Mouse (Mus musculus) retina, adult 2 months (tissue): ENCODE measurements around the gene Dnmt3b.
A peak's percentile ranks its signal among the peaks of the same experiment; 100 is the strongest.
"Not testable (repeated sequence)": the region's sequence is repeated elsewhere in the genome, so short reads cannot be mapped to it uniquely, and the experiment has no call there.

ENCODE experiments used
- DNase-seq: peaks from one replicate; pipeline ENCODE4 v3.0.0-alpha.2; 2012; ENCODE audit warnings: low read depth, low spot score

The Dnmt3b gene

DNA sequence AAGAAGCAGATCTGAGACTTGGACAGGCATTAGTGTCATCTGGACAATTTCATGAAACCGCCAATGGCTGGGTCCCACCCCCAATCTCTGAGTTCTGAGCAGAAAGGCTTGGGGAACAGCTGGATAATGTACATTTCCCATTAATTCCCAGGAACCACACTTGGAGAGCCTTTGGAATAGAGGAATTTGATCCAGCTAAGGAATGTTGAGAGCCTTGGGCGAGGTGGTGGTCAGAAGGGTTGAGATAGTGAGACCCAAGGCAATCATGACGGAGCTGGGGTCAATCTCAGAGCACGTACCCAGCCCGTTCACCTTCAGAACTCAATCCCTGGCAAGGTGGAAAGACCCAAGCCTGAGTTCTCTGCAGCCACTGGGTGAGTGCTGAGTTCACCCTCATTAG is 16.0 kb upstream of the Dnmt3b start:
- no peak for DNase-seq

DNA sequence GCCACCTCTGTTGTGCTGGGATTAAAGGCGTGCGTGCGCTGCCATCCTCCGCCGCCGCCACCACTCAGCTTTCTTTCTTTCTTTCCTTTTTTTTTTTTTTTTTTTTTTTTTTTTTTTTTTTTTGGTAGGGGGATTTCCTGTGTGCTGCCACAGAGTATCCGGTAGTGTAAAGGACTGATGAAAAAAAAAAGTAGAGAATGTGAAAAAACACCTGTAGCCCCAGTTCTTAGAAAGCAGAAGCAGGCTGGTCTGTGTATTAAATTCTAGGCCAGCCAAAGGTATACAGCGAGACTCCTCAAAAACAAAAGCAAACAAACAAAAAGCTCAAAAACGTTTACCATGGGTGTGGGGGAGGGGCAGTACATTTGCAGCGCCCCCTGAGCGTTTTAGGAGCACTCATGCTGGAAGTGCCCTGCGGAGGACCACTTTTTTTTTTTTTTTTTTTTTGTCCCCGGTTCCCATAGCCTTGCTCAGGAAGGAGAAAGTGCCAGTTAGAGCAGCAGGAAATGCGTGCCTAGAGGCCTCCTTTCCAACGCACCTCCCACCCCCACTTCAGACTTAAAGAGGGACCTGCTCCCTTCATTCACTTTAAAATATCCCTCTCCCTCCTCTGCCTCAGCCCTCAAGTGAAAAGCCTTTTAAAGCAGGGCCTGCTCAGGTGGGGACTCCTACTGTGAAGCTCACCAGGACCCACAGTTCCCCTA is 10.1 kb upstream of the Dnmt3b start:
- DNase-seq: no peak

DNA sequence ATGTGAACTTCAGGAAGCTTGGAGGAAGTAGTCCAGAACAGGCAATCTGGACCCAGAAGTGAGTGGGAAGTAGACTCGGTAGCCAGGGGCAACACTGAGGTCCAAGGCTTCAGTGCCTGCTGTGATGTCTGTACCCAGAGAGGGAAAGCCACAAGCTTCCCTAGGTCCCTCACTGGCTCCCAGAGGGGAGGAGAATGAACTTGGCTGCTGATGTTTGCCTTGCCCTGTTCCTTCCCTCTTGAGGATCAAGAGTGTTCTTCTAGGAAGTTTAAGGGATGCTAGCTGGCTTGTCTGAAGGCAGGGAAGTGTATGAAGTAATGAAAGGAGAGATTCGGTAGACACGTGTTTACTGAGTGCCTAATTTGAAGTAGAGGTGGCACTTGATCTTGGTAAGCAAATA is 6.8 kb upstream of the Dnmt3b start:
- DNase-seq: no peak

DNA sequence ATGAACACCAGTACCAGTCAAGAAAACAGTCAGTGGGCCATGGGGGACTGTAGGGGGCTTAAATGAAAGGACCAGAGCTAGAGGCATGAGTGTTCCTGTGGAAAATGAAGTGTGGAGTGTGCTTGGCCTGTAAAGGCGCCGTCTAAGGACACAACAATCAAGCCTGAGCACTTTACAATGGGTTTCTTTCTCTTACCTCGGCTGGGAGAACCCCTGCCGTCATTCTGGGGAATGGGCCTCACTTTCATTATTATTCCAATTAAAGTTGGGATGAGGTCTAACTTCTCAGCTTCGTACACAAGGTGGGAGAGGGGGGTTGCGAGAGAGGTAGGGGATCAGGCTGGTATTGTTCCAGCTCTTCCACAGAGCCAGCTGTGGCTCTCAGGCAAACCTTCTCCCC is 6.3 kb upstream of the Dnmt3b start:
- no peak for DNase-seq

DNA sequence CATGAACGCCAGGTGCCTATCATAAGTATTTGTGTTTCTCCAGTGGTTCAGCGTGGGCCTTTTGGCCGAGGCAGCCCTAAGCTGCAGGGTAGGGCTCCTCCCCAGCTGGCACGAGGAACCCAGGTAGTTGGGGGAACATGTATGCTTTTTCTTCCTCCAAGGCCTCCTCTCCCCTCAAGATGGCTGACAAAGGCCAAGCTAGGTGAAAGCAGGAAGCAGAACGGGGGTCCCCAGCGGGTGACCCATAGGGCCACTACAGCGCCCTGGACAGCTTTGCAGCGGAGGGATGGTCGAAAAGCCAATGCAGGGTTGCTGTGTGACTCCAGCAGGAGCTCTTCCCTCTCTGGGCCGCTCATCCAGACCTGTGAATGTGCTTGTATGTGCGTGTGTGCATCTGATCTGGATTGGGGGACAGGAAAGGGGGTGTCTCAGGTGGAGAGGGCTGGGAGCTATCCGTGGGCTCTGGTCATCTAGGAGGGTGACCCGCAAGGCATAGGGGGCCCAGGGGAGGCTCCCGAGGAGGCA is 415 bp upstream of the Dnmt3b start:
- no peak for DNase-seq

DNA sequence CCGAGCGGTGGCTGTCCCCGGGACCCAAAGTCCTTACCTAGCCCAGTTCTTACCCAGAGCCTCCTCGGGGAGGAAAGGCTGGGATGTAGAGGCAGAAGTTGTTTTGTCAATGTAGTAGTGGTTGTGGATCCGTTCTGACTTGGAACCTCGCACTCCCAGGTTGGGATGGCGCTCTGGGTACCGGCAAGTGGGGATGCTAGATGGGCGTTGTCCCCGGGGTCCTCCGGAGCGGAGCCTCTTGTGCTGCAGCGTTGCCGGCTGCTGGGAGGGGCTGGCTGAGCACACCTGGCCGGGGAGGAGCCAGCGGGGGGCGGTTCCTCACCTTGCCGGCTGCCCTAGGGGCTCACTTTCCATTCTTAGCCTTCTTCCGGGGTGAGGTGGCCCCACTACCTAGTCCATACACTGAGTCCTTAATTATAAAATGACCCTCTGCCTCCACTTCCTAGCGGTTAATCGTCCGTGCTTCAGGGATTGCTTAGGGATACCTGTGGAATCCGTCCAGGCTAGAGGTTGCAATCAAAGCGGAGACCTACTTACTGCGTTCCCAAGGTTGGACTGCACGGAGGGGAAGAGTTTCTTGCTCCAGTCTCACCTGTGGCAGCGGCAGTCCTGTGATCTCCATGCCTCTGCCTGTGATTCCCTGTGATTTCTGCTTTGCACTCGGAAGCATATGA is 901 bp downstream of the Dnmt3b start:
- DNase-seq: no peak

DNA sequence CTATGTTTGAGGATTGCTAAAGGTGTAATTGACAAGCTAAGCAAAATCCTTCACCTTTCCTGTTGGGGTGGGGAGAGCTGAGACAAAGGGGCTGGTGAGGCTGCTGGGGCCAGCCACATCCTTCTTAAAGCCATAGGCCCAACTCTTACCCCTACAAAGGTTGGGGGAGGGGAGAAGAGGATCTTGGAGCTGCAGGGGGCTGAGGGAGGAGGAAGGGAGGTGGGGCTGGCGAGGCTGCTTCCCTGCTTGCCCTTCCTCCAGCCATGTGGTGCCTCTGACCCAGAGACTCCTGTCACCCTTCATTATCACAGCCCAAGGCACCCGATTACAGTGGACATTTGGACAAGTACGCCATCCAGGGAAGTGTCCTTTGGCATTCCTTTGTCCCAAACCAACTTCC is 2.4 kb downstream of the Dnmt3b start:
- no peak for DNase-seq

DNA sequence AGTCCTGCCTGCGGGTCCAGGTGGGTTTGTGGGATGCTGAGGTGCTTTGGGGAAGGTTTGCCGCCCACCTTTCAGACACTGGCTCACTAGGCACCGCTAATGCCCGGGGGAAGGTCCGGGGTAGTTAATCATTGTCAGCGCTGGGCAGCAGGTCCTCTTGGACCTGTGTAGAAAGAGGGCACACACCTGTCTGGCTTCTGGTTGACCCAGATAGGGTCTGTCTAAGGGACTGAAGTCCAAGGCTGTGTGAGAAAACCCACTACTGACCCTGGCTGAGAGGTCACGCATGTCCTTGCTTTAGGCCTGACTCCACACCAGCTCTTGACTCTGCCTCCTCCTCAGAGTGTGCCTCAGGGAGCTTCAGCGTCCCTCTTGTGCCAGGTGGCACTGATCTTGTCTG is 8.4 kb downstream of the Dnmt3b start:
- DNase-seq: not testable (repeated sequence)

DNA sequence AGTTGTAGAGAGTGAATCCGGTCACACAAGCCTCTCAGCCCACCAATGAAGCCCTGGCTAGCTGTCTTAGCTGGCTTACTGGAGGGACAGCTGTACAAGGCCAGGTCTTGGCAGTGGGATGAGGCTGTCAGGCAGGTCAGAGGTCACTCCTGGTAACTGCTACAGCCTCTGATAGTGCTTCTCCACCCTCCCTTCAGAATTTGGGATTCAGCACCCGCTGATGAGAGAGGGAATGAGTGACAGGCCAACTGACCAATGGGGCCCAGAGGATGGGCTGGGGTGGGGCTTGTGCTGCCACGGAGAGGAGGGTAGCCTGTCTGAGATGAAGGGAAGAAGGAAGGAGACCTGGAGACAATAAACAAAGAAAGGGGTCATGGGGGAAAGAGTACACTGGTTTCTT is 11.4 kb downstream of the Dnmt3b start:
- DNase-seq: no peak

DNA sequence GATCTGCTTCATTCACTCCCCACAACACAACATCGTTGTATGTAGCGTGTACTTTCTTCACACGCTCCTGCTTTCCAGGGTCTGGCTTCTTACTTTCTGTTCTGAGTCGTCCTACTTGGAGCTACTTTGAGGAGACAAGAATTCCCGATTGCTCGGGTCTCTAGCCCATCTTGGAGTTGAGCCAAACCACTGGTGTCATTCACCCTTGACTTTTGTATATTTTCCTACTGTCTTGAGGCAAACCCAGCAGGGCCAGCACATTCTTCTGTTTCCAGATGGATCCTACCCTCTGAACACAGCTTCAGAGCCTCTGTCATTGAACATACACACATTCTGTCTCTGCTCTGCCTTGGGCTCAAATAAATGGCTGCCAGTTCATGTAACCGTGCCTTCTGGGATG is 16.2 kb downstream of the Dnmt3b start:
- DNase-seq: no peak

DNA sequence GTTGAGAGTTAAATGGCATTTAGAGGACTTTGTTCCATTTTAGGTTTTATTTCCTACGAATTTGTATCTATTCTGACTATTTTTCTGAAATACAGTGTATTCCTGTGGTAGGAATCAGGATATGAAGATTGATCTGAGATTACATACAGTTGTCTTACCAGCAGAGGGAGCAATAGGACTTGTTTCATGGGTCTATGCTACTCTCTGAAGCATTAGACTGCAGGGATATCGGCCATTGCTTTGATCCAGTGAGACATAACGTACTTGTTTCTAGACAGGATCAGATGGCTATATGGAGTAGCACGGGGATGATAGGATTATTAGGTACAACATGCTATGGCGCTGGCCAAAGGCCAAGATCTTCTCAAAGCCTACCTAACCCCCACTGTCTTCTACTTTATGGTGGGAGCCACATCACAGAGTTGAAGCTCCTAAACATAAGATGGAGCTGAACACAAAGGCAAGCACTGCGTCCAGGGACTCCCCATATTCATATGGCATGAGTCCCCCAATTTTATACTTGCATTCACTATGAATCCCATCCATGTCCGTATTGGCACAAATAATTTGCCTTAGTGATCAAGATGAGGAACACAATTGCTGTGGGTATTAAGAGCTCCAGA is 19.6 kb downstream of the Dnmt3b start:
- DNase-seq: peak; percentile 43

DNA sequence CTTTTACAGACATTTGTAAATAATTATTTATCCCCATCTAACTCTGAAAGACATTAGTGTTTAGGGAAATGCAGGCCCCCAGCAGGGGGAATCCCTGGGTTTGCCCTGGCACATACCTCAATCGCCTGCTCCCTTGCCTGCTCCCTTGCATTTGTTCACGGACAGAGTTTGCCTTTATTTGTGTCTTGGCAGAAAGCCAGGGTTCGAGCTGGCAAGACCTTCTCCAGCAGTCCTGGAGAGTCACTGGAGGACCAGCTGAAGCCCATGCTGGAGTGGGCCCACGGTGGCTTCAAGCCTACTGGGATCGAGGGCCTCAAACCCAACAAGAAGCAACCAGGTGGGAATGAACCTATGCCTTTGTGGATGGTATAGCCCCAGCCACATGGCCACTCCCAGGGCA is 20.9 kb downstream of the Dnmt3b start:
- DNase-seq: no peak

DNA sequence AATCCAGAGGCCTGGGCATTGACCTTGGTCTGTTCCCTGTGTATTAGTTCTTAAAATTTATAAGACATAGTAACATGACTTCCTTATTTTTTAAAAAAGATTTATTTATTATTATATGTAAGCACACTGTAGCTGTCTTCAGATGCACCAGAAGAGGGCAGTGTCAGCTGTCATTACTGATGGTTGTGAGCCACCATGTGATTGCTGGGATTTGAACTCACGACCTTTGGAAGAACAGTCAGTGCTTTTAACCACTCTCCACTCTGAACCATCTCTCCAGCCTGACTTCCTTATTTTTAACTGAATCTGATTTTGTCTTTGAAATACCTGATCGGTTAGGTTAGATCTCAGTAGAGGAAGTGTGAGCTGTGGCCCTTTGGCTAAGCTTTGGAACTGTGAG is 23.4 kb downstream of the Dnmt3b start:
- no peak for DNase-seq

DNA sequence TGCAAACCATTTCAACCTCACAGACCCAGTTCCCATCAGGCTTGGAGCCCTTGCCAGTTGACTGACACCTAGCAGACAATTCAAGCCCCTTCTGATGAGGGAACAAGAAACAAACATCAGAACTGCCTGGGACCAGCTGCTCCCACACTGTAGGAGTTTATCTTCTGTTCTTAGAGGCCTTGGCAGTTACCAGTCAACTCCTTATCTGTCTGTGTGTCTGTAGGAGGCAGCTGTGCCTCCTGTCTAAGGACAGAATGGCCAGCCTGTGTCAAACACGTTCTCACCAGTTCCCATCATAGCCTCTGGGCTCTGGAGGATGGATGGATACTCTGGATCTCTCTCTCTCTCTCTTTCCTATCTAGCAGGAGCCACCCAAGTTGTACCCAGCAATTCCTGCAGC is 26.1 kb downstream of the Dnmt3b start:
- not testable (repeated sequence) for DNase-seq

DNA sequence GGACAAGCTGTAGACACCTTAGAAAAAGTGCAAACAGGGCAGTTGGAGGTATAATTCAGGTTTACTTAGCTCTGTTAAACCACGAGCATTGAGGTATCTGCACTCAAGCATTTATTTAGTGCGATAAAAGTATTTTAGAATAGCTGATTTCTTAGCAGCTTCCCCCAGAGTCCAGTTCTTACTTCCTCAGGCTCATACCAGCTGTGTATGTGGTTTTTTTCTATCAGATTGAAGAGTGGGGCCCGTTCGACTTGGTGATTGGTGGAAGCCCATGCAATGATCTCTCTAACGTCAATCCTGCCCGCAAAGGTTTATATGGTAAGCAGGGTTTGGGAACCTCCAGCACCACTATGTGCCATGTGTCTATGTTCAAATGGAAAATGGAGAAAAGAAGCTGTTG is 27.7 kb downstream of the Dnmt3b start:
- DNase-seq: no peak

DNA sequence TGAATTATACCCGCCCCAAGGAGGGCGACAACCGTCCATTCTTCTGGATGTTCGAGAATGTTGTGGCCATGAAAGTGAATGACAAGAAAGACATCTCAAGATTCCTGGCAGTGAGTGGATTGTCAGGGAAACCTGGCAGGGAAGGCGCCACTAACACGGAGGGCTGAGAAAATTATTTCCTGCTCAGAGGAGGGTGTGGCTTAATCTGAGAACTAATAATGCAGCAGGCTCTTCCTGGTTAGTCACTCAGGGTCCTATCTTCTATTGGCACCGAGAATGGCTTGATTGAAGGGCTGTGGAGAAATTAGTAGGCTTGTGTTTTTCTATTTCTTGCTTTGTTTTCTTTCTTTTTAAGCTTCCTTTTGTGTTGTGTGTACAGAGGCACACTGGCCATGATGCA is 28.3 kb downstream of the Dnmt3b start:
- DNase-seq: no peak

DNA sequence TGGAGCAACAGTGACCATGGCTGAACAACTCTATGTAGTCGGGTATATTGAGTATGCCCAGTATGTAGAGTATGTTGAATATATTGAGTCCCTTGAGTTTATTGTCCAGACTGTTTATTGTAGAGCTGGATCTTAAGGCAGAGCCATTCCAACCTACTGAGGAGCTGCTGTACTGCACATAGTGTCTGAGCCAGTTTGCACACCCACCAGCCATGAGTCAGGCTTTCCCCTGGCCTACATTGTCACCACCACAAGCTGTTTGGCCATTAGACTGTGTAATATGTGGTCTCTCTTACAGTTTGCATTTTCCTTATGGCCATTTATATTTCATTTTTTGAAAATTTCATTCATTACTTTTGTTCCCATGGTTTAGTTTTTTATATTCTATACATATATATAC is 30.7 kb downstream of the Dnmt3b start:
- DNase-seq: no peak

DNA sequence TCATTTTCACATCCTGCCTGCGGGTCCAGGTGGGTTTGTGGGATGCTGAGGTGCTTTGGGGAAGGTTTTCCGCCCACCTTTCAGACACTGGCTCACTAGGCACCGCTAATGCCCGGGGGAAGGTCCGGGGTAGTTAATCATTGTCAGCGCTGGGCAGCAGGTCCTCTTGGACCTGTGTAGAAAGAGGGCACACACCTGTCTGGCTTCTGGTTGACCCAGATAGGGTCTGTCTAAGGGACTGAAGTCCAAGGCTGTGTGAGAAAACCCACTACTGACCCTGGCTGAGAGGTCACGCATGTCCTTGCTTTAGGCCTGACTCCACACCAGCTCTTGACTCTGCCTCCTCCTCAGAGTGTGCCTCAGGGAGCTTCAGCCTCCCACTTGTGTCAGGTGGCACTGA is 44.2 kb downstream of the Dnmt3b start:
- not testable (repeated sequence) for DNase-seq

DNA sequence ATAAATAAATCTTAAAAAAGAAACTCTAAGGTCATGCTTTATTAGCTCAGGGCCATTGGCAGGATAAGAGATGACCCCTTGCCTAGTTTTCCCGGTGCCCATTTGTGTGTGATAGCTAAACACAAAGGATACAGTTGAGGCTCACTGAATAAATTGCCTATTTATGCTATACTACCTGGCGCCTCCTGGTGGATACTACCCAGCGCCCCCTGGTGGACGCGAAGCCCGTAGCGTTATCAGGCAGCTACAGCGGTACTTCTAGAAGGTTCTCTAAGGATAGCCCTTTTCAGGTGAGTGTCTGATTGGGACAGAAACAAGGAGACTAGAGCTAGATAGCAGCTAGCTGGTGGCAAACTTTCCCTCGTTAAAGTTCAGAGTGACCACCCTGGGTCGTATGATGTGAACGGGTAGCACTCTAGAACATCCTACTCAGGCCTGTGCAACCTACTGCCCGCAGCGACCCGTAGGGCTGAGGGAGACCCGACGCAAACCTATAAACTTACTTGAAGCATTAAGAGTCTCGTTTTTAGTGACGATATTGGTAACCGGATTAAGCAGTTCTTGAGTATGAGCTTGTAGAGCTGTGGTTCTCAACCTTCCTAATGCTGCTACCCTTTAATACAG is 45.3 kb downstream of the Dnmt3b start:
- no peak for DNase-seq

DNA sequence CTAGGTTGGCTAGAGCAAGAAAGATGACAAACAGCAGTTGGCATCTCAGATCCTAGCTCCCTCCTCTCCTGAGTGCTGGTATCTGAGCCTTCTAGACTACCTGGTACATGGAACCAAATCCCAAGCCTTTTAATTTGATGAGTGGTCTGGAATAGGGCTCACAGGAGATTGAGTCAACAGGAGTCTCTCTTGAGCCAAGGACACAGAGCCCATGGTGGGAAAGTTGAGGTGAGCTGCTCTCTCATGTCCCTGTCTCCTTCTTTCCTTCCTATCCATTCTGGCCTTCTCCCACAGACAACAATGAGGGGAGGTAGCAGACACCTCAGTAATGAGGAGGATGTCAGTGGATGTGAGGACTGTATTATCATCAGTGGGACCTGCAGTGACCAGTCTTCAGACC is 47.1 kb downstream of the Dnmt3b start, which contains the start of gene Dnmt3c:
Gene Dnmt3c, plus strand, starts transcription at position 301 of the 400 bp plus-strand sequence.
- no peak for DNase-seq

DNA sequence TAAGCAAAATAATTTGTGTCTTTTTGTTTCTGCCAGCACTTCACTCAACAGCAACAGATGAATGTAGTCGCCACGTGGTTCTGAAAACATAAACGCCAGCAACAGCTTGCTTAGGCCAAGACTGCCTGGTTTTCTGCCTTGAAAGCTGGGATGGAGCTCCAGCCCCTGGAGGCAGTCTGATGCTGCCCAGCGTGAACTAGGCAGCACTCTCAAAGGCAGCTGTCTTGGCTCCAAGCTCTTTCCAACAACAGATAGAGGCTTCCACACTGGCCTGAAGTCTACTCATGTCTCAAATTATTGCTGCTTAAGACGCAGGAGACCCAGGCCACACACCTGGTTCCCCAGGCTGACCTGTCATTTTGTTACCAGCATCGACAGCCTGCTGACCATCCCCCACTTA is 54.1 kb downstream of the Dnmt3b start:
- DNase-seq: no peak

DNA sequence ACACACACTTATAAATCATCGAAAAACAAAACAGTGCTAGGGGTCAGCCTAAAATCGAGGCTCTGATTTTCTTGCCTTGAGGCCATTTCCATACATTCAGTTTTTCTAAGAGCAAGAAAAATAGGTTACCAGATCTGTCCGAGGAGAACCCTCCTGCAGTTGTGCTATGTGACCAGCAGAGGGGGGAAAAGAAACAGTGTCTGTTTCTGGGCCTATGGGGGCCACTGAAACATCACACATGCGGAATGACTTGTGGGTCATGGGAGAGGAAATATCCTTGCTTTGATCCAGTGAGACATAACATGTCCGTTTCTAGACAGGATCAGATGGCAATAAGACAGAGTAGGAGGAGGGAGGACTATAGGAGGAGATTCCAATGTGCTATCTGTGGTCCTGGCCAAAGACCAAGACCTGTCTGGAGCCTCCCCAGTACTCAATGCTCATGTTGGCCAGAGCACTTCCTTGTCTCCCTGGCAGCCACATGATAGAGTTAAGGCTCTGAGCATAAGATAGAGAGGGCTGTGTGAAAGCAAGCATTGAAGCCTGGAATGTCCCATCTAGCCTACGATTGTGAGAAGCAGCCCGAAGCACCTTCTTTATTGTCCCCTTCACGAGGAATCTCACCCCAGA is 61.6 kb downstream of the Dnmt3b start:
- peak; percentile 18 for DNase-seq
